Mouse (Mus musculus) heart, adult 2 months (tissue): ENCODE results near the gene Gm10382. TPM values are rescaled to one million over a fixed set of nuclear protein-coding genes. Genes with fewer than 3 reads are reported as not detected.

ENCODE experiments used
- DNase-seq, 2 experiments: peaks; one replicate each; pipeline ENCODE4 v3.0.0; 2021
- H3K27ac ChIP-seq: fragments of 200-600 bp; 2 replicates; pipeline ENCODE4 v1.8.1; 2022
- H3K27me3 ChIP-seq: fragments of 200-500 bp; 2 replicates; pipeline ENCODE4 v1.6.1; 2012; ENCODE audit warnings: mild to moderate bottlenecking, low read length, inconsistent platforms, mixed read lengths; ENCODE audit not compliant: control insufficient read depth, insufficient read depth
- H3K36me3 ChIP-seq: fragments of 200-500 bp; 2 replicates; pipeline ENCODE4 v1.6.1; 2012; ENCODE audit warnings: low read length, inconsistent platforms; ENCODE audit not compliant: control insufficient read depth, insufficient read depth
- H3K4me1 ChIP-seq: fragments of 200-500 bp; 2 replicates; pipeline ENCODE4 v1.6.1; 2011; ENCODE audit warnings: low read length; ENCODE audit not compliant: control insufficient read depth, insufficient read depth
- H3K4me3 ChIP-seq: fragments of 200-600 bp; 2 replicates; pipeline ENCODE4 v1.8.1; 2022
- H3K79me2 ChIP-seq: fragments of 200-500 bp; replicated peaks from 2 replicates; pipeline ENCODE4 v1.6.1; 2012; ENCODE audit warnings: mild to moderate bottlenecking, inconsistent platforms, low read length, moderate library complexity, mixed read lengths; ENCODE audit not compliant: control insufficient read depth, insufficient read depth
- H3K9ac ChIP-seq: fragments of 200-500 bp; 2 replicates; pipeline ENCODE4 v1.6.1; 2012; ENCODE audit warnings: low read depth, mild to moderate bottlenecking, control low read depth, inconsistent platforms, low read length, mixed read lengths
- CTCF ChIP-seq: fragments of 200-600 bp; IDR thresholded peaks from 2 replicates; pipeline ENCODE4 v1.8.1; 2022; ENCODE audit warnings: antibody characterized with exemption, mild to moderate bottlenecking, moderate library complexity
- EP300 ChIP-seq: fragments of 200-500 bp; IDR thresholded peaks from 2 replicates; pipeline ENCODE4 v1.6.1; 2011; ENCODE audit warnings: low read depth, low read length, control low read depth; ENCODE audit not compliant: insufficient read depth
- POLR2A ChIP-seq: fragments of 200-500 bp; IDR thresholded peaks from 2 replicates; pipeline ENCODE4 v1.6.1; 2011; ENCODE audit warnings: mild to moderate bottlenecking, low read depth, low read length, control low read depth; ENCODE audit not compliant: insufficient read depth
- WGBS: fragments of 180-500 bp; shearing (Covaris S2); methylation state at CpG from one replicate; pipeline ENCODE4 v1.1.7; 2018; 5-methylcytosine and 5-hydroxymethylcytosine counted together
- intact Hi-C: fragments of 180-260 bp; cut with DNase I; formaldehyde crosslinking; loops from one replicate; pipeline ENCODE4 v1.15.1; 2025
- polyA plus RNA-seq: library from polyadenylated mRNA; depleted of rRNA; stranded (reverse); fragments of >200 nt; gene quantifications from 2 replicates; pipeline ENCODE4 v1.2.3, GENCODE M21; 2012
- total RNA-seq, 2 experiments: library from RNA; stranded (reverse); gene quantifications; 2 replicates each; pipeline ENCODE4 v1.2.3; 2021

Gm10382 gene
- total and polyA plus RNA-seq, 3 experiments = 0.12 to 0.21 TPM; not detected in 1

DNA sequence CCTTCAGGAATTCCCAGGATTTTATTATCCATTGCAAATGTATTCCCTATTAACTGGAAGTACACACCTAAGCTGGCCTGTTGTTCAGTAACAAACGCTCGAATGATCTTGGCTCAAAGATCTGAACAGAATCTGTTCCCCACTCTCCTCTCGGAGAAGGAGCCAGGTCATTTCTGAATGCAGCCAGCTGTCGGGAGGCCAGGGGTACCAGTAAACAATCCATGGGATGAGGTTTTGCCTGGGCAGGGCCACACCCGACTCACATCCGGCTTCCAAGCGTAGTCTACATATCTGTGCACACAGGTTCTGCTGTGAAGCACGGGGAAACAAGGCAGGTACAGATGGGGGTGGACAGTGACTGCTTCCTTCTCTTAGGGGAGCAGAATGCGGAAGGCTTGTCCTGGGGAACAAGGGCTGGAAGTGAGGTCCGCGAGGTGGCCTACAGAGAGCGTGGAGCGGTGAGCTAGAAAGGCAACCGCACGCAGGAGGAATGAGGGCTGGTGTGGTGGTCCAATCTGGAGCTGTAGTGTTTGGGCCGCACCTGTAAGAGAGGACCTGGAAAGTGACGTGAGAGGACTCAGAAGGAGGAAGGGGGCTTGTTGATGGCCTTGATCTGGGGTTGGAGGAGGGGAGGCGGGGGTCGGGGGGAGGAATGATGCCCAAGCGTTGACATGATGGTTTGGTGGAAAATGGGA lies 17.3 kb downstream of the Gm10382 start:
- Histone ChIP-seq H3K36me3 (no peaks in the 10 kb centered on the region), H3K9ac (peak overlapping the region; percentile 59), H3K27ac (peak overlapping the region; percentile 95), H3K4me3 (peak overlapping the region; percentile 69), H3K4me1 (peaks cover 3% of the 10 kb centered on the region), H3K79me2 (no peaks in the 10 kb centered on the region), H3K27me3 (no peaks in the 10 kb centered on the region)
- DNase-seq = peak; percentile 83 to 84
- WGBS = 7% methylated on average over 20 of the region's 20 CpGs
- intact Hi-C loops = no loop called here
- peak; percentile 55; the same call in 1 of the 2 replicates for TF ChIP-seq POLR2A
- 0 out of 2 replicates have a peak, but pooled peaks have one; percentile 9 for TF ChIP-seq EP300
- no peak for TF ChIP-seq CTCF

GRCm38 (mm10) chr5:125407020-125407830 lies 18.1 kb downstream of the Gm10382 start:
- TF ChIP-seq CTCF (no peak), POLR2A (no peak), EP300 (no peak)
- H3K4me3 ChIP-seq = peak overlapping the region; percentile 69
- H3K27ac ChIP-seq = peak overlapping the region; percentile 95
- no peaks in the 10 kb centered on the region for H3K27me3 ChIP-seq
- no peak overlapping the region for H3K9ac ChIP-seq
- intact Hi-C loops = no loop called here
- H3K4me1 ChIP-seq = peaks cover 3% of the 10 kb centered on the region
- H3K79me2 ChIP-seq = no peaks in the 10 kb centered on the region
- no peak for DNase-seq
- H3K36me3 ChIP-seq = no peaks in the 10 kb centered on the region
- WGBS = 64% methylated on average over 13 of the region's 13 CpGs

DNA sequence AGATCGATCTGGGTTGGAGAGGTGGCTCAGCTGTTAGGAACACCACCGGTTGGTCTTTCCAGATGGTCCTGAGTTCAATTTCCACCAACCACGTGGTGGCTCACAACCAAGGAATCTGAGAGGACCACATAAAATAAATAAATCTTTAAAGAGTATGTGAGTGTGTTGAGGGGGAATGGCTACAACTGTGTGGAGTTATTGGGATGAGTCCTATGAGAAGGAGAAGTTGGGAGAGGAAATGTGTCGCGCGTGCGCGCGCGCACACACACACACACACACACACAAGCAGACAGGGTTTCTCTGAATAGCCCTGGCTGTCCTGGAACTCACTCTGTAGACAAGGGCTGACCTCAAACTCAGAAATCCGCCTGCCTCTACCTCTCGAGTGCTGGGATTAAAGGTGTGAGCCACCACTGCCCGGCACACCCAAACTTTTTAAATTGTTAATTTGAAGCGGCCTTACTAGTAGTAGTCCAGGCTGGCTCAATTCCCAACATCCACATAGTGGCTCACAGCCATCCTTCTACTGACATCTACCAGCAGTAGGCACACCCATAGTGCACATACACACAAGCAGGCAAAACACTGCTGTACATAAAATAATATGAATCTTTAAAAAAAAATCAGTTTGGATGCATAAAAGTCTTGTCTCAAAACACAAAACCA lies 18.9 kb downstream of the Gm10382 start:
- 78% methylated on average over 14 of the region's 14 CpGs for WGBS
- TF ChIP-seq EP300 = no peak
- TF ChIP-seq CTCF = no peak
- TF ChIP-seq POLR2A = no peak
- DNase-seq = no peak
- no peaks in the 10 kb centered on the region for H3K79me2 ChIP-seq
- no peak overlapping the region for H3K4me3 ChIP-seq
- peaks cover 3% of the 10 kb centered on the region for H3K4me1 ChIP-seq
- intact Hi-C loops = no loop called here
- H3K27ac ChIP-seq = no peak overlapping the region
- H3K36me3 ChIP-seq = no peaks in the 10 kb centered on the region
- no peaks in the 10 kb centered on the region for H3K27me3 ChIP-seq
- no peak overlapping the region for H3K9ac ChIP-seq

- WGBS = 9% methylated on average over 13 of the region's 13 CpGs
- peak; percentile 81 to 85 for DNase-seq
- peak overlapping the region; percentile 72 for H3K27ac ChIP-seq
- peak overlapping the region; percentile 10; the same call in 1 of the 2 replicates for H3K4me3 ChIP-seq
- peaks cover 3% of the 10 kb centered on the region for H3K4me1 ChIP-seq
- H3K79me2 ChIP-seq = no peaks in the 10 kb centered on the region
- no peaks in the 10 kb centered on the region for H3K36me3 ChIP-seq
- intact Hi-C loops = no loop called here
- no peak for TF ChIP-seq POLR2A
- no peak for TF ChIP-seq CTCF
- TF ChIP-seq EP300 = peak; percentile 67; the same call in 1 of the 2 replicates
- H3K27me3 ChIP-seq = no peaks in the 10 kb centered on the region
- H3K9ac ChIP-seq = no peak overlapping the region
Measured at GRCm38 (mm10) chr5:125408842-125409241, 19.7 kb downstream of the Gm10382 start.

DNA sequence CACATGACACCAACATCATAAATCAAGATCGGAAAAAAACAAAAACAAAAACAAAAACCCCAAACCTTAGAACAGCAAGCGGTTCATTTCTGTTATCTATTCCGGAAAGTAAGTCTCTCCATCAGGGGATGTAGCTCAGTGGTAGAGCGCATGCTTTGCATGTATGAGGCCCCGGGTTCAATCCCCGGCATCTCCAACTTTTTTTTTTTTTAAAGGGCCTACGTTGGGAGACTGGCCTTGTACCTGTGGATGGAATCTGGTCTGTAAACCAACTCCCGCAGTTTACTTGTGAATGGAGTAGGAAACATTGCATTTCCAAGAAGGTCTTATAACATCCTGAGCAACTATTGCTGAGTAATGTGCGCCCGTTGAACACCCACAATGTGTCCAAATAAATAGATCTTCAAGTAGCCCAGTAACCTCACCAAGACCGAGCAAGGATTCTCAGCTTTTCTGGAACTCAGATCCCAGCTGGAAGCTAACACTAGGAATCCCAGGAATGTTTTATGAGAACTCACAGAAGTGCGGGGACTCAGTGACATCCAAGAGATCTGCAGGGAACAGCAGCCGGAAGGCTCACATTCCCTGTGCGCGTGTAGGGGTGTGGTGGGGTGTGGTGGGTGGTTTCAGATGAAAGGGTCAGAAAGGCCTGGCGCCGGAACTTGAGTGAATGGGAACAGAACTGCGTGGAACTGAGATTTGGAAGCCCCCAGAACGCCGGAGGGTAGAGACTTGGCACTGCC lies 20.4 kb downstream of the Gm10382 start:
- no peak overlapping the region for H3K9ac ChIP-seq
- H3K4me3 ChIP-seq = peak overlapping the region; percentile 10; the same call in 1 of the 2 replicates
- H3K36me3 ChIP-seq = no peaks in the 10 kb centered on the region
- intact Hi-C loops = loop anchor here (5.0 kb wide), 1 partner anchor 53 kb away; no protein-coding TSS in a partner anchor
- H3K79me2 ChIP-seq = no peaks in the 10 kb centered on the region
- no peak for DNase-seq
- TF ChIP-seq POLR2A = no peak
- TF ChIP-seq CTCF = no peak
- TF ChIP-seq EP300 = no peak
- H3K27me3 ChIP-seq = no peaks in the 10 kb centered on the region
- H3K27ac ChIP-seq = peak overlapping the region; percentile 72
- peaks cover 3% of the 10 kb centered on the region for H3K4me1 ChIP-seq
- 34% methylated on average over 20 of the region's 20 CpGs for WGBS
